In genomic region chr1:171666350-171666749, GRCm38 (mm10) we compare ENCODE assay signal across 33 mouse cellular contexts. TPM values are rescaled to one million over a fixed set of nuclear protein-coding genes. Genes with fewer than 3 reads are reported as not detected.
DNase-seq lines count a peak whose midpoint lies in the region.
"Had no signal": no experiment of that assay in that cellular context is flagged by ENCODE, and none has a peak within 500 bp of the region (broad histone marks: within the 10 kb centered on the region; RNA-seq: fewer than 3 reads in every experiment).

No protein-coding gene starts in this region.

- DNase-seq in adrenal gland, adult 2 months = peak; percentile 9
- DNase-seq in adrenal gland, postnatal 14 days = no peak
- peak; percentile 8 for DNase-seq in heart, adult 11 months
- DNase-seq in heart, adult 18-20 months = no peak
- DNase-seq in right cerebral cortex, adult 18-20 months = peak; percentile 47
- DNase-seq in right cerebral cortex, postnatal 4 days = no peak
- peak; percentile 17 for DNase-seq in telencephalon, adult 2 months (ENCODE audit: low read depth, low spot score)
- no peak for DNase-seq in thymus, postnatal 10 days (ENCODE audit: low spot score in 2 of 2)
- DNase-seq: cerebellum, adult 11 months; cerebellum, adult 9-10 months; cerebellum, postnatal 36 days; embryo, embryonic 11 days; gastrocnemius, adult 2 months; heart, postnatal 14 days; kidney, adult 2 months; kidney, postnatal 4 days; lung, embryonic 14.5 days; lung, postnatal 14 days; midbrain, embryonic 14.5 days; thymus, postnatal 14 days had no signal

RNA-seq across cellular contexts. Expression of gene Slamf7, which starts 13.5 kb away (rescaled TPM):
- 1 to 10 TPM in 1 of 2 experiments, under 1 TPM in 1; 0.86 to 1.3 TPM for total RNA-seq in adrenal gland, adult 2 months (2021)
- polyA plus RNA-seq in adrenal gland, adult 2 months (2012; rRNA removed) = 0.07 and 0.13 TPM in 2 replicates
- 0.74 and 2.7 TPM in 2 replicates for total RNA-seq in adrenal gland, postnatal 14 days (2021)
- total RNA-seq in heart, adult 18-20 months (2021) = 1 to 10 TPM in 1 of 2 experiments, under 1 TPM in 1; 0.57 to 1.1 TPM
- total RNA-seq: layer of hippocampus, postnatal 25 days had no signal
- polyA plus RNA-seq: embryonic facial prominence, embryonic 12.5 days; forebrain, embryonic 10.5 days; forebrain, embryonic 16.5 days; G1E; heart, embryonic 14.5 days; hindbrain, embryonic 10.5 days; hindbrain, embryonic 16.5 days; intestine, embryonic 14.5 days; kidney, postnatal 0 days; lung, embryonic 14.5 days; neural tube, embryonic 14.5 days had no signal

RNA-seq across cellular contexts. Expression of gene Cd48, which starts 15.5 kb away (rescaled TPM):
- 1 to 10 TPM; 3.1 TPM for total RNA-seq in adrenal gland, adult 2 months (2021)
- polyA plus RNA-seq in adrenal gland, adult 2 months (2012; rRNA removed) = 1.4 TPM in 2 replicates
- total RNA-seq in adrenal gland, postnatal 14 days (2021) = 2.6 and 7.7 TPM in 2 replicates
- total RNA-seq in heart, adult 18-20 months (2021) = 1 to 10 TPM; 2.9 to 3.1 TPM
- total RNA-seq: G1E had no signal
- polyA plus RNA-seq: G1E had no signal

RNA-seq across cellular contexts. Expression of gene Ly9, which starts 59.1 kb away (rescaled TPM):
- 1 to 10 TPM in 1 of 2 experiments, under 1 TPM in 1; 0.97 to 1.0 TPM for total RNA-seq in adrenal gland, adult 2 months (2021)
- polyA plus RNA-seq in adrenal gland, adult 2 months (2012; rRNA removed) = 0.20 and 0.29 TPM in 2 replicates
- 0.85 and 6.1 TPM in 2 replicates for total RNA-seq in adrenal gland, postnatal 14 days (2021)
- 1 to 10 TPM in 1 of 2 experiments, under 1 TPM in 1; 0.47 to 2.4 TPM for total RNA-seq in heart, adult 18-20 months (2021)
- total RNA-seq: gastrocnemius, adult 2 months; left cerebral cortex, postnatal 14 days had no signal
- polyA plus RNA-seq: forebrain, embryonic 10.5 days; forebrain, embryonic 16.5 days; G1E; heart, embryonic 14.5 days; midbrain, embryonic 14.5 days; neural tube, embryonic 14.5 days; stomach, embryonic 14.5 days had no signal

Comparison
In these comparisons a context has a peak if more than half of its experiments do, and no peak if none do; other contexts are left out.
1. DNase-seq: peak in adrenal gland, adult 2 months (single experiment), heart, adult 11 months (single experiment), right cerebral cortex, adult 18-20 months (single experiment) and telencephalon, adult 2 months (single experiment); none in adrenal gland, postnatal 14 days (single experiment), heart, adult 18-20 months (0 of 2), right cerebral cortex, postnatal 4 days (single experiment) and thymus, postnatal 10 days (0 of 2).